Comparison of ENCODE assay signal across 8 mouse cellular contexts in genomic region chr5:24470600-24470999, GRCm38 (mm10). TPM values are rescaled to one million over a fixed set of nuclear protein-coding genes. Genes with fewer than 3 reads are reported as not detected.
A peak's percentile ranks its signal among the peaks of the same experiment; 100 is the strongest.
DNase-seq lines count a peak whose midpoint lies in the region; ATAC-seq and TF ChIP-seq lines count a peak whose summit lies in the region.

No protein-coding gene starts in this region.

- no peak overlapping the region for H3K9ac ChIP-seq in CH12.LX (ENCODE audit: insufficient read depth, low read depth)
- no peak overlapping the region for H3K9ac ChIP-seq in heart, embryonic 11.5 days (ENCODE audit: low read depth, low read length)

- 7% methylated on average over 5 of the region's 5 CpGs for WGBS in heart, embryonic 11.5 days (ENCODE audit: insufficient replicate concordance)

- TF ChIP-seq RAD21 in CH12.LX (IDR thresholded peaks at IDR 0.05; ENCODE audit: low read depth, low read length) = peak; percentile 90

- in situ Hi-C loops in CH12.LX (cut with MboI; ENCODE audit: low pct_ligation_motif_present, low pct_unique_long_range_greater_than_20kb, low sequenced_read_pairs) = no loop called here

- H3K4me2 ChIP-seq in CH12.LX (ENCODE audit: insufficient read depth, low read depth, poor library complexity, severe bottlenecking) = no peak overlapping the region
- H3K4me2 ChIP-seq in heart, embryonic 11.5 days = no peak overlapping the region

- no peak for TF ChIP-seq EP300 in CH12.LX (IDR thresholded peaks at IDR 0.05; ENCODE audit: low read length)

- no peak overlapping the region for H3K4me3 ChIP-seq in CH12.LX (replicated peaks in 1 of 3; ENCODE audit: low read depth in 2 of 3, low read length in 2 of 3, poor library complexity in 1 of 3)
- no peak overlapping the region for H3K4me3 ChIP-seq in heart, embryonic 11.5 days (ENCODE audit: low read depth, low read length)

- peak; percentile 80 for DNase-seq in CH12.LX (ENCODE audit: extremely low read depth)
- peak; percentile 69 for DNase-seq in adrenal gland, adult 2 months
- peak; percentile 70 for DNase-seq in embryo, embryonic 11.5 days (ENCODE audit: low read depth, low spot score)
- peak; percentile 83 to 92 for DNase-seq in kidney, postnatal 36 days
- peak; percentile 92 for DNase-seq in lung, postnatal 36 days
- DNase-seq in right cerebral cortex, postnatal 10 days (ENCODE audit: low spot score in 2 of 2) = peak; percentile 70 to 75
- DNase-seq in Muller cell, postnatal 12 days (ENCODE audit: inconsistent ontology term) = no peak

- peaks cover 8 to 79% of the 10 kb centered on the region in 2 experiments for H3K36me3 ChIP-seq in CH12.LX (replicated peaks in 1 of 2; ENCODE audit: control insufficient read depth in 1 of 2, insufficient read depth in 1 of 2, low read length in 1 of 2)
- H3K36me3 ChIP-seq in heart, embryonic 11.5 days (ENCODE audit: control insufficient read depth, insufficient read depth, low read length) = no peaks in the 10 kb centered on the region

- dilution Hi-C loops in CH12.LX (cut with MboI; ENCODE audit: extremely low pct_ligation_motif_present, extremely low pct_unique_long_range_greater_than_20kb, low sequenced_read_pairs) = no loop called here

- no peaks in the 10 kb centered on the region; the same call in 1 of the 2 replicates for H3K79me2 ChIP-seq in CH12.LX (replicated peaks; ENCODE audit: control insufficient read depth, extremely low read depth, insufficient read depth, poor library complexity, severe bottlenecking)

- no peak for TF ChIP-seq POLR2A in CH12.LX (IDR thresholded peaks at IDR 0.05; ENCODE audit: low read depth, low read length)

- H3K4me1 ChIP-seq in CH12.LX (ENCODE audit: control insufficient read depth in 1 of 2, insufficient read depth in 2 of 2) = no peaks in the 10 kb centered on the region; a peak in 1 of 4 replicates
- peaks cover 40% of the 10 kb centered on the region for H3K4me1 ChIP-seq in heart, embryonic 11.5 days (ENCODE audit: control insufficient read depth, insufficient read depth, low read length)

- no peak overlapping the region for H3K27ac ChIP-seq in CH12.LX (ENCODE audit: insufficient read depth, low read depth)
- no peak overlapping the region for H3K27ac ChIP-seq in heart, embryonic 11.5 days (ENCODE audit: low read depth, low read length)

- TF ChIP-seq CTCF in CH12.LX (conservative IDR thresholded peaks at IDR 0.05 in 1 of 2, IDR thresholded peaks at IDR 0.05 in 1 of 2; ENCODE audit: low read depth in 2 of 2, low read length in 2 of 2) = peak; percentile 91 to 96

- H3K27me3 ChIP-seq in CH12.LX (replicated peaks) = no peaks in the 10 kb centered on the region
- H3K27me3 ChIP-seq in heart, embryonic 11.5 days (ENCODE audit: control insufficient read depth, insufficient read depth, low read length) = peaks cover 9% of the 10 kb centered on the region

- 0 out of 2 replicates have a peak, but pooled peaks have one; percentile 44 for ATAC-seq in heart, embryonic 11.5 days (replicated peaks; ENCODE audit: insufficient number of reproducible peaks, low FRiP score, low TSS enrichment)

- no peaks in the 10 kb centered on the region for H3K9me3 ChIP-seq in CH12.LX (replicated peaks; ENCODE audit: low read length)
- no peaks in the 10 kb centered on the region for H3K9me3 ChIP-seq in heart, embryonic 11.5 days (replicated peaks; ENCODE audit: control insufficient read depth, low read length)

TF ChIP-seq in CH12.LX, 34 proteins besides CTCF, POLR2A, EP300 and RAD21:
- TF ChIP-seq MAFK (IDR thresholded peaks at IDR 0.05; ENCODE audit: insufficient replicate concordance, low read length) (no peak), IRF4 (IDR thresholded peaks at IDR 0.05; ENCODE audit: low read depth, low read length) (no peak), ZKSCAN1 (IDR thresholded peaks at IDR 0.05; ENCODE audit: borderline replicate concordance, low read depth, low read length) (no peak), HCFC1 (IDR thresholded peaks at IDR 0.05; ENCODE audit: low read depth, low read length) (no peak), SMC3 (IDR thresholded peaks at IDR 0.05; ENCODE audit: low read depth, low read length) (peak; percentile 90), MXI1 (IDR thresholded peaks at IDR 0.05; ENCODE audit: low read depth, low read length) (no peak), NELFE (IDR thresholded peaks at IDR 0.05; ENCODE audit: low read depth, low read length) (peak; percentile 29; the same call in 1 of the 2 replicates), ETS1 (conservative IDR thresholded peaks at IDR 0.05; ENCODE audit: low read depth, low read length) (no peak), JUND (conservative IDR thresholded peaks at IDR 0.05; ENCODE audit: low read depth, low read length) (no peak), ZNF384 (IDR thresholded peaks at IDR 0.05; ENCODE audit: low read depth, low read length) (no peak), ELF1 (IDR thresholded peaks at IDR 0.05; ENCODE audit: low read depth, low read length) (no peak), ZC3H11A (IDR thresholded peaks at IDR 0.05; ENCODE audit: low read depth, low read length) (peak; percentile 52; the same call in 1 of the 2 replicates)

RNA-seq across cellular contexts. Expression of gene Agap3, which starts 18.6 kb away (rescaled TPM):
- total RNA-seq in CH12.LX (2012; rRNA removed) = 43.5 and 46.3 TPM in 2 replicates
- total RNA-seq in CH12.LX (2014; rRNA removed) = 12.8 and 15.4 TPM in 2 replicates
- 37.9 and 38.0 TPM in 2 replicates for polyA plus RNA-seq in CH12.LX (2012; ENCODE audit: insufficient read length, low read depth)
- 10 to 100 TPM; 78.8 to 89.8 TPM for total RNA-seq in adrenal gland, adult 2 months (2021)
- polyA plus RNA-seq in adrenal gland, adult 2 months (2012; rRNA removed) = 96.5 and 106 TPM in 2 replicates
- polyA plus RNA-seq in heart, embryonic 11.5 days (2014; fragmentation: Nextera tagmentation; extraction: Ambion mirVana) = 24.6 and 28.8 TPM in 2 replicates

RNA-seq across cellular contexts. Expression of gene Tmub1, which starts 22.9 kb away (rescaled TPM):
- total RNA-seq in CH12.LX (2012; rRNA removed) (9.6 and 13.1 TPM in 2 replicates), CH12.LX (2014; rRNA removed) (6.1 and 7.6 TPM in 2 replicates)
- 8.6 and 11.2 TPM in 2 replicates for polyA plus RNA-seq in CH12.LX (2012; ENCODE audit: insufficient read length, low read depth)
- 10 to 100 TPM; 16.7 to 20.5 TPM for total RNA-seq in adrenal gland, adult 2 months (2021)
- polyA plus RNA-seq in adrenal gland, adult 2 months (2012; rRNA removed) = 86.7 and 94.5 TPM in 2 replicates
- polyA plus RNA-seq in heart, embryonic 11.5 days (2014; fragmentation: Nextera tagmentation; extraction: Ambion mirVana) = 21.5 and 22.6 TPM in 2 replicates

RNA-seq across cellular contexts. Expression of gene Fastk, which starts 25.5 kb away (rescaled TPM):
- total RNA-seq in CH12.LX (2012; rRNA removed) = 61.2 and 61.4 TPM in 2 replicates
- total RNA-seq in CH12.LX (2014; rRNA removed) = 41.8 and 44.8 TPM in 2 replicates
- 88.0 and 88.1 TPM in 2 replicates for polyA plus RNA-seq in CH12.LX (2012; ENCODE audit: insufficient read length, low read depth)
- 100 to 1,000 TPM in 1 of 2 experiments, 10 to 100 TPM in 1; 93.4 to 108 TPM for total RNA-seq in adrenal gland, adult 2 months (2021)
- polyA plus RNA-seq in adrenal gland, adult 2 months (2012; rRNA removed) = 335 and 350 TPM in 2 replicates
- polyA plus RNA-seq in heart, embryonic 11.5 days (2014; fragmentation: Nextera tagmentation; extraction: Ambion mirVana) = 158 and 165 TPM in 2 replicates

RNA-seq across cellular contexts. Expression of gene Slc4a2, which starts 47.0 kb away (rescaled TPM):
- total RNA-seq in CH12.LX (2012; rRNA removed) (17.2 and 18.6 TPM in 2 replicates), CH12.LX (2014; rRNA removed) (12.7 and 12.9 TPM in 2 replicates)
- polyA plus RNA-seq in CH12.LX (2012; ENCODE audit: insufficient read length, low read depth) = 27.2 and 27.3 TPM in 2 replicates
- total RNA-seq in adrenal gland, adult 2 months (2021) = 10 to 100 TPM; 58.4 to 63.2 TPM
- polyA plus RNA-seq in adrenal gland, adult 2 months (2012; rRNA removed) = 65.9 and 74.0 TPM in 2 replicates
- polyA plus RNA-seq in heart, embryonic 11.5 days (2014; fragmentation: Nextera tagmentation; extraction: Ambion mirVana) = 17.7 and 17.9 TPM in 2 replicates

RNA-seq across cellular contexts. Expression of gene Cdk5, which starts 47.3 kb away (rescaled TPM):
- total RNA-seq in CH12.LX (2012; rRNA removed) (10.4 and 12.1 TPM in 2 replicates), CH12.LX (2014; rRNA removed) (7.4 and 9.2 TPM in 2 replicates)
- polyA plus RNA-seq in CH12.LX (2012; ENCODE audit: insufficient read length, low read depth) = 25.1 and 26.6 TPM in 2 replicates
- total RNA-seq in adrenal gland, adult 2 months (2021) = 10 to 100 TPM; 40.7 to 47.9 TPM
- 60.2 and 63.3 TPM in 2 replicates for polyA plus RNA-seq in adrenal gland, adult 2 months (2012; rRNA removed)
- polyA plus RNA-seq in heart, embryonic 11.5 days (2014; fragmentation: Nextera tagmentation; extraction: Ambion mirVana) = 34.0 and 36.2 TPM in 2 replicates
